Mouse (Mus musculus): ENCODE measurements at regions not wholly inside any gene's neighbourhood (a gene's known extent, or its start where the extent isn't known, plus 50 kb on each side); places are given as distances from the start of the nearest gene placed in this dataset.

GRCm38 (mm10) chr2:15166435-15167024, 111.7 kb upstream of the Nsun6 start:
- Histone ChIP-seq H3K27ac (replicated peaks; ENCODE audit: insufficient read depth, low read depth, low read length) (no peak overlapping the region), H3K9ac (ENCODE audit: low read depth, low read length) (no peak overlapping the region), H3K4me3 (ENCODE audit: insufficient read depth, low read depth, low read length) (no peak overlapping the region), H3K36me3 (ENCODE audit: control insufficient read depth, insufficient read depth, low read length) (no peaks in the 10 kb centered on the region), H3K27me3 (ENCODE audit: control insufficient read depth, insufficient read depth, low read length) (no peaks in the 10 kb centered on the region), H3K4me1 (ENCODE audit: control insufficient read depth, insufficient read depth, low read length) (no peaks in the 10 kb centered on the region; the same call in 1 of the 2 replicates), H3K79me2 (ENCODE audit: control insufficient read depth, insufficient read depth, low read length) (no peaks in the 10 kb centered on the region)
- no peak for DNase-seq (ENCODE audit: extremely low read depth, low read depth, low spot score)
- TF ChIP-seq CTCF (IDR thresholded peaks at IDR 0.05; ENCODE audit: low read depth, low read length) (no peak), POLR2A (IDR thresholded peaks at IDR 0.05; ENCODE audit: extremely low read depth, insufficient read depth, low read length) (no peak)

GRCm38 (mm10) chr2:15165830-15166229, 111.0 kb upstream of the Nsun6 start:
- H3K9ac ChIP-seq (ENCODE audit: low read depth, low read length), result no peak overlapping the region
- H3K36me3 ChIP-seq (ENCODE audit: control insufficient read depth, insufficient read depth, low read length), result no peaks in the 10 kb centered on the region
- H3K4me3 ChIP-seq (ENCODE audit: insufficient read depth, low read depth, low read length), result no peak overlapping the region
- 82% methylated on average over 3 of the region's 3 CpGs for WGBS
- no peak for DNase-seq (ENCODE audit: extremely low read depth, low read depth, low spot score)
- H3K27me3 ChIP-seq (ENCODE audit: control insufficient read depth, insufficient read depth, low read length), result no peaks in the 10 kb centered on the region
- no peaks in the 10 kb centered on the region for H3K79me2 ChIP-seq (ENCODE audit: control insufficient read depth, insufficient read depth, low read length)
- no peak overlapping the region for H3K27ac ChIP-seq (replicated peaks; ENCODE audit: insufficient read depth, low read depth, low read length)
- no peaks in the 10 kb centered on the region; the same call in 1 of the 2 replicates for H3K4me1 ChIP-seq (ENCODE audit: control insufficient read depth, insufficient read depth, low read length)
- no peak for TF ChIP-seq POLR2A (IDR thresholded peaks at IDR 0.05; ENCODE audit: extremely low read depth, insufficient read depth, low read length)
- no peak for TF ChIP-seq CTCF (IDR thresholded peaks at IDR 0.05; ENCODE audit: low read depth, low read length)

GRCm38 (mm10) chr2:15163732-15164418, 109.0 kb upstream of the Nsun6 start:
- H3K79me2 ChIP-seq (ENCODE audit: control insufficient read depth, insufficient read depth, low read length), result no peaks in the 10 kb centered on the region
- 86% methylated on average over 6 of the region's 6 CpGs for WGBS
- H3K4me3 ChIP-seq (ENCODE audit: insufficient read depth, low read depth, low read length), result no peak overlapping the region
- no peak overlapping the region for H3K27ac ChIP-seq (replicated peaks; ENCODE audit: insufficient read depth, low read depth, low read length)
- TF ChIP-seq POLR2A (IDR thresholded peaks at IDR 0.05; ENCODE audit: extremely low read depth, insufficient read depth, low read length), result no peak
- no peak for TF ChIP-seq CTCF (IDR thresholded peaks at IDR 0.05; ENCODE audit: low read depth, low read length)
- H3K4me1 ChIP-seq (ENCODE audit: control insufficient read depth, insufficient read depth, low read length), result peaks cover under 1% of the 10 kb centered on the region; the same call in 1 of the 2 replicates
- H3K27me3 ChIP-seq (ENCODE audit: control insufficient read depth, insufficient read depth, low read length), result no peaks in the 10 kb centered on the region
- H3K36me3 ChIP-seq (ENCODE audit: control insufficient read depth, insufficient read depth, low read length), result no peaks in the 10 kb centered on the region
- DNase-seq (ENCODE audit: extremely low read depth, low read depth, low spot score), result no peak
- H3K9ac ChIP-seq (ENCODE audit: low read depth, low read length), result no peak overlapping the region

- TF ChIP-seq POLR2A (IDR thresholded peaks at IDR 0.05; ENCODE audit: extremely low read depth, insufficient read depth, low read length) (no peak), CTCF (IDR thresholded peaks at IDR 0.05; ENCODE audit: low read depth, low read length) (no peak)
- Histone ChIP-seq H3K9ac (ENCODE audit: low read depth, low read length) (no peak overlapping the region), H3K79me2 (ENCODE audit: control insufficient read depth, insufficient read depth, low read length) (no peaks in the 10 kb centered on the region), H3K27me3 (ENCODE audit: control insufficient read depth, insufficient read depth, low read length) (no peaks in the 10 kb centered on the region), H3K27ac (replicated peaks; ENCODE audit: insufficient read depth, low read depth, low read length) (no peak overlapping the region), H3K4me1 (ENCODE audit: control insufficient read depth, insufficient read depth, low read length) (peaks cover 2% of the 10 kb centered on the region; the same call in 1 of the 2 replicates), H3K4me3 (ENCODE audit: insufficient read depth, low read depth, low read length) (no peak overlapping the region), H3K36me3 (ENCODE audit: control insufficient read depth, insufficient read depth, low read length) (no peaks in the 10 kb centered on the region)
- no peak for DNase-seq (ENCODE audit: extremely low read depth, low read depth, low spot score)
- 87% methylated on average over 1 of the region's 1 CpGs for WGBS
Measured at GRCm38 (mm10) chr2:15161831-15162230, 107.0 kb upstream of the Nsun6 start.

- DNase-seq (ENCODE audit: extremely low read depth, low read depth, low spot score), result no peak
- TF ChIP-seq POLR2A (IDR thresholded peaks at IDR 0.05; ENCODE audit: extremely low read depth, insufficient read depth, low read length) (no peak), CTCF (IDR thresholded peaks at IDR 0.05; ENCODE audit: low read depth, low read length) (no peak)
Measured at GRCm38 (mm10) chr2:15157622-15158021, 102.8 kb upstream of the Nsun6 start.

GRCm38 (mm10) chr2:15150823-15151222, 96.0 kb upstream of the Nsun6 start:
- H3K27me3 ChIP-seq (ENCODE audit: control insufficient read depth, insufficient read depth, low read length), result no peaks in the 10 kb centered on the region
- H3K79me2 ChIP-seq (ENCODE audit: control insufficient read depth, insufficient read depth, low read length), result no peaks in the 10 kb centered on the region
- peaks cover 17% of the 10 kb centered on the region for H3K4me1 ChIP-seq (ENCODE audit: control insufficient read depth, insufficient read depth, low read length)
- peak overlapping the region; percentile 73 for H3K27ac ChIP-seq (replicated peaks; ENCODE audit: insufficient read depth, low read depth, low read length)
- H3K9ac ChIP-seq (ENCODE audit: low read depth, low read length), result no peak overlapping the region
- TF ChIP-seq CTCF (IDR thresholded peaks at IDR 0.05; ENCODE audit: low read depth, low read length), result no peak
- TF ChIP-seq POLR2A (IDR thresholded peaks at IDR 0.05; ENCODE audit: extremely low read depth, insufficient read depth, low read length), result no peak
- no peaks in the 10 kb centered on the region for H3K36me3 ChIP-seq (ENCODE audit: control insufficient read depth, insufficient read depth, low read length)
- 35% methylated on average over 1 of the region's 1 CpGs for WGBS
- H3K4me3 ChIP-seq (ENCODE audit: insufficient read depth, low read depth, low read length), result no peak overlapping the region
- peak; percentile 97 for DNase-seq (ENCODE audit: extremely low read depth, low read depth, low spot score)

More at GRCm38 (mm10) chr2:15157622-15158021, 102.8 kb upstream of the Nsun6 start:
- Histone ChIP-seq H3K36me3 (ENCODE audit: control insufficient read depth, insufficient read depth, low read length) (no peaks in the 10 kb centered on the region), H3K9ac (ENCODE audit: low read depth, low read length) (no peak overlapping the region), H3K79me2 (ENCODE audit: control insufficient read depth, insufficient read depth, low read length) (no peaks in the 10 kb centered on the region), H3K27ac (replicated peaks; ENCODE audit: insufficient read depth, low read depth, low read length) (no peak overlapping the region), H3K4me1 (ENCODE audit: control insufficient read depth, insufficient read depth, low read length) (peaks cover 2% of the 10 kb centered on the region; the same call in 1 of the 2 replicates), H3K27me3 (ENCODE audit: control insufficient read depth, insufficient read depth, low read length) (no peaks in the 10 kb centered on the region), H3K4me3 (ENCODE audit: insufficient read depth, low read depth, low read length) (no peak overlapping the region)

Data from liver, adult 2 months (tissue).